Mouse (Mus musculus) midbrain, embryonic 16.5 days (tissue): Measurements from ENCODE around the gene Gngt2. TPM values are rescaled to one million over a fixed set of nuclear protein-coding genes. Genes with fewer than 3 reads are reported as not detected.
A peak's percentile ranks its signal among the peaks of the same experiment; 100 is the strongest.

Experiments used
- ATAC-seq: fragments of 200-750 bp; cut with Nextera tagmentation; 2 replicates; pipeline ENCODE4 v1.8.0; 2017; ENCODE audit warnings: moderate TSS enrichment
- H3K27ac ChIP-seq: fragments of 300-500 bp; sonication (generic); 2 replicates; pipeline ENCODE4 v1.5.1; 2014; ENCODE audit warnings: mild to moderate bottlenecking, low read length, mixed read lengths
- H3K27me3 ChIP-seq: fragments of 300-500 bp; sonication (generic); 2 replicates; pipeline ENCODE4 v1.6.1; 2014; ENCODE audit warnings: low read depth, low read length, mixed read lengths; ENCODE audit not compliant: control insufficient read depth, insufficient read depth
- H3K36me3 ChIP-seq: fragments of 300-500 bp; sonication (generic); 2 replicates; pipeline ENCODE4 v1.6.1; 2014; ENCODE audit warnings: mild to moderate bottlenecking, low read length, moderate library complexity, mixed read lengths; ENCODE audit not compliant: control insufficient read depth, insufficient read depth
- H3K4me1 ChIP-seq: fragments of 300-500 bp; sonication (generic); 2 replicates; pipeline ENCODE4 v1.6.1; 2014; ENCODE audit warnings: mild to moderate bottlenecking, low read length, mixed read lengths; ENCODE audit not compliant: control insufficient read depth, insufficient read depth
- H3K4me2 ChIP-seq: fragments of 300-500 bp; sonication (generic); 2 replicates; pipeline ENCODE4 v1.6.1; 2014; ENCODE audit warnings: mild to moderate bottlenecking, low read length, mixed read lengths
- H3K4me3 ChIP-seq: fragments of 300-500 bp; sonication (generic); 2 replicates; pipeline ENCODE4 v1.5.1; 2014; ENCODE audit warnings: low read depth, mild to moderate bottlenecking, low read length, moderate library complexity, mixed read lengths
- H3K9ac ChIP-seq: fragments of 300-500 bp; sonication (generic); 2 replicates; pipeline ENCODE4 v1.6.1; 2014; ENCODE audit warnings: low read depth, low read length, mixed read lengths
- H3K9me3 ChIP-seq: fragments of 300-500 bp; sonication (generic); replicated peaks from 2 replicates; pipeline ENCODE4 v1.6.1; 2014; ENCODE audit warnings: mild to moderate bottlenecking, low read length, mixed read lengths; ENCODE audit not compliant: control insufficient read depth, poor library complexity, severe bottlenecking
- WGBS: fragments of 180-500 bp; shearing (Covaris S2); extraction: QIAGEN DNeasy Blood & Tissue Kit; methylation state at CpG from one replicate; pipeline ENCODE4 v1.1.7; 2014; 5-methylcytosine and 5-hydroxymethylcytosine counted together
- polyA plus RNA-seq: library from polyadenylated mRNA; unstranded; fragments of >200 nt; fragmentation: Nextera tagmentation; extraction: Ambion mirVana; gene quantifications from 2 replicates; pipeline ENCODE4 v1.2.1, GENCODE M21; 2015

Gene Gngt2
- polyA plus RNA-seq, 1 experiment from 2014 or later, result 2.6 TPM

DNA sequence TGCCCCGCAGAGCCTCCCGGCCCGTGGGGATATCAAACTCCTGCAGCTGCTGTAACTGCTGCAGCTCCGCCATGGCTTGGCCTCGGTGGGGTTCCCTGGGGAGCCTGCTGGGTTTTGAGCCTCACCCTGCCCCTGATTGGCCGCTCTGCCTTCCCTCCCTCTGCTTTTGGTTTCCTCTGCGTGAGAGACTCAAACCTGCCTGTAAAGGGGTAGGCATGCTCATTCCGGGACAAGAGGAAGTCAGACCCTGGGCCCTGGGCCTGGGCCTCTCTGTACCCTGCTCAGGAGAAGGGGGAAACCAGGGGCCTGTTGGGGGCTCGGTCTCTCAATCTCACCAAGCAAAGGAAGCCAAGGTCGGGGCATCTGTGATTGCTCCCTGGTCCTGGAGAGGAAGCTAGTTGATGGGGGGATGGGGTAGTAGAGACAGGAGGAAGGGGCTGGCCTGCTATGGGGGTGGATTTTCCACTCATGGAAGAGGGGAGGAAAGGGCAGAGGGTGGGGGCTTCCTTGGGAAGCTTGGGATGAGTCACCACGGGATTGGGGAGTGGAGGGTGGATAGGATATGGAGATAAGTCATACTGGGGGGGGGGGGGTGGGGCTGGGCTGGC lies 5.2 kb downstream of the Gngt2 start, which contains the start of gene Abi3:
Abi3 (minus strand) TSS at position 403 of the 608 bp plus-strand sequence.
- no peaks in the 10 kb centered on the region for H3K36me3 ChIP-seq
- no peak for ATAC-seq
- H3K4me1 ChIP-seq, result no peaks in the 10 kb centered on the region
- no peak within 1 kb of the TSS for H3K9ac ChIP-seq
- 10% methylated on average over 11 of the region's 11 CpGs for WGBS
- H3K4me3 ChIP-seq, result no peak within 1 kb of the TSS
- no peaks in the 10 kb centered on the region for H3K27me3 ChIP-seq
- no peaks in the 10 kb centered on the region for H3K9me3 ChIP-seq
- no peak within 1 kb of the TSS for H3K4me2 ChIP-seq
- H3K27ac ChIP-seq, result no peak within 1 kb of the TSS

DNA sequence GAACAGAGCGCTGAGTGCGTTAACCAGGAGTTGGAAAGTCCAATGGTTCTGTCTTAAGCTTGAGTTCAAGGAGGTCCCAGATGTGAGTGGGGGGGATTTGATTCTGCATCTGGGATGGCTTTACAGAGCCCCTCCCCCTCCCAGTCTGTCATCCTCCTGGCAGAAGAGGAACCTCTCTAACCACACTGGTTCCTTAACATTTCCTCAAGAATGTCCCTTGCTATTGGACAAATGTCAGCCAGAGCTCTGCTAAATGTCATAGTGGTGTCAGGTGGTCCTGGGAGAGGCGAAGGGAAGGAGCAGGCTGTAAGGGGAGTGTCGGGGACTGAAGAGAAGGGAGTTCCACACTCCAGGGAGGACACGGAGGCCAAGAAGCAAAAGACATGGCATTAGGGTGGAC lies 5.9 kb downstream of the Gngt2 start:
- Histone ChIP-seq H3K9ac (no peak overlapping the region), H3K4me1 (no peaks in the 10 kb centered on the region), H3K4me3 (no peak overlapping the region), H3K4me2 (no peak overlapping the region), H3K27ac (no peak overlapping the region), H3K9me3 (no peaks in the 10 kb centered on the region), H3K36me3 (no peaks in the 10 kb centered on the region), H3K27me3 (no peaks in the 10 kb centered on the region)
- 78% methylated on average over 5 of the region's 5 CpGs for WGBS
- no peak for ATAC-seq

- no peak overlapping the region for H3K27ac ChIP-seq
- H3K4me3 ChIP-seq, result no peak overlapping the region
- no peaks in the 10 kb centered on the region for H3K36me3 ChIP-seq
- WGBS, result 62% methylated on average over 6 of the region's 6 CpGs
- H3K4me1 ChIP-seq, result no peaks in the 10 kb centered on the region
- ATAC-seq, result no peak
- H3K4me2 ChIP-seq, result no peak overlapping the region
- no peaks in the 10 kb centered on the region for H3K27me3 ChIP-seq
- no peaks in the 10 kb centered on the region for H3K9me3 ChIP-seq
- no peak overlapping the region for H3K9ac ChIP-seq
Measured at GRCm38 (mm10) chr11:95843421-95843950, 6.5 kb downstream of the Gngt2 start.

DNA sequence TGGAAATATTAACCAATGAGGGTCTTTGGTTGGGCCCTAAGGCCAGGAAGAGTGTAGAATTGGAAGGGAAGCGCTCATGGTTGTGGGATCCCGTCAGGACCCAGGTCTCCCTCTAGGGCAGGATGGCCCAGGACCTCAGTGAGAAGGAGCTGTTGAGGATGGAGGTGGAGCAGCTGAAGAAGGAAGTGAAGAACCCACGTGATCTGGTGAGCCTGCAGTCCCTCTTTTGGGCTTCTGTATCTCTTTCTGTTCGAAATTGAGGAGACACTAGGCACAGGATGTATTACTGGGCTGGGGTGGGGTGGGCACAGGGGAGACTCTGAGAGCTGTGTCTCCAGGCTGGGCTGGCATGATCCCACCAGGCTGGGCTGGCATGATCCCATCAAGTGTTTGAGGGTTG lies 7.9 kb downstream of the Gngt2 start:
- H3K4me1 ChIP-seq, result no peaks in the 10 kb centered on the region
- H3K27me3 ChIP-seq, result no peaks in the 10 kb centered on the region
- H3K9ac ChIP-seq, result no peak overlapping the region
- WGBS, result 70% methylated on average over 4 of the region's 4 CpGs
- no peaks in the 10 kb centered on the region for H3K36me3 ChIP-seq
- H3K9me3 ChIP-seq, result no peaks in the 10 kb centered on the region
- no peak overlapping the region for H3K27ac ChIP-seq
- no peak overlapping the region for H3K4me3 ChIP-seq
- ATAC-seq, result no peak
- H3K4me2 ChIP-seq, result no peak overlapping the region

GRCm38 (mm10) chr11:95850898-95851297 lies 13.9 kb downstream of the Gngt2 start:
- no peaks in the 10 kb centered on the region for H3K9me3 ChIP-seq
- no peaks in the 10 kb centered on the region; the same call in 1 of the 2 replicates for H3K27me3 ChIP-seq
- 71% methylated on average over 2 of the region's 2 CpGs for WGBS
- H3K27ac ChIP-seq, result no peak overlapping the region
- H3K36me3 ChIP-seq, result no peaks in the 10 kb centered on the region
- no peak for ATAC-seq
- H3K4me1 ChIP-seq, result no peaks in the 10 kb centered on the region
- H3K4me3 ChIP-seq, result no peak overlapping the region
- no peak overlapping the region for H3K9ac ChIP-seq
- H3K4me2 ChIP-seq, result no peak overlapping the region

DNA sequence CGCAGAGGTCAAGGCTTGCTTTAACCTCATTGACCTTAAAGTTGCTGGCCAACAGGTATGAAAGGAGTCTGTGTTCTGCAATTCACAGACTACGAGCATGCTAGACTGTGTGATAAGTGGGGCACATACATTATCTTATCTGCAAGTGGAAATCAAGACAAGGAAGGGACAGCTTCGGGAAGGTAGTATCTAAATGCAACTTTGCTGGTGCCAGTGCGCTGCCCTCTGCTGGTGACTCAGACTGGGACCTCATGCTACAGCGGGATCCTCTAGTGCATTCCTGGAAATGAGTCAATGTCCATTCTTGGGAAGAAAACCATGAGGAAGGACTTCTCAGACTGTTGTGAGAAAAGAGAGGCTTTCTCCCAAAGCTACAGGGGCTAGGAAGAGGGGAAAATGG lies 16.7 kb downstream of the Gngt2 start:
- Histone ChIP-seq H3K36me3 (no peaks in the 10 kb centered on the region), H3K4me1 (peaks cover 8% of the 10 kb centered on the region), H3K9me3 (no peaks in the 10 kb centered on the region), H3K27ac (no peak overlapping the region), H3K4me3 (no peak overlapping the region), H3K4me2 (no peak overlapping the region), H3K9ac (no peak overlapping the region), H3K27me3 (no peaks in the 10 kb centered on the region; the same call in 1 of the 2 replicates)
- 67% methylated on average over 5 of the region's 5 CpGs for WGBS
- no peak for ATAC-seq

- Histone ChIP-seq H3K27ac (no peak overlapping the region; the same call in 1 of the 2 replicates), H3K9me3 (no peaks in the 10 kb centered on the region), H3K36me3 (no peaks in the 10 kb centered on the region), H3K9ac (no peak overlapping the region), H3K4me2 (peak overlapping the region; percentile 85), H3K4me3 (no peak overlapping the region), H3K27me3 (no peaks in the 10 kb centered on the region), H3K4me1 (peaks cover 15% of the 10 kb centered on the region)
- no peak for ATAC-seq
- 72% methylated on average over 4 of the region's 4 CpGs for WGBS
Measured at GRCm38 (mm10) chr11:95857306-95857705, 20.3 kb downstream of the Gngt2 start.

GRCm38 (mm10) chr11:95857716-95858527 lies 20.9 kb downstream of the Gngt2 start:
- Histone ChIP-seq H3K9ac (peak overlapping the region; percentile 66), H3K27ac (peak overlapping the region; percentile 80), H3K4me3 (peak overlapping the region; percentile 83), H3K4me1 (peaks cover 15% of the 10 kb centered on the region), H3K27me3 (no peaks in the 10 kb centered on the region), H3K36me3 (no peaks in the 10 kb centered on the region), H3K9me3 (no peaks in the 10 kb centered on the region), H3K4me2 (peak overlapping the region; percentile 85)
- WGBS, result 15% methylated on average over 21 of the region's 21 CpGs
- ATAC-seq, result peak; percentile 16; the same call in 1 of the 2 replicates
